Mouse (Mus musculus) skeletal muscle tissue, adult 2 months (tissue): ENCODE data around the gene Madcam1.
A peak's percentile ranks its signal among the peaks of the same experiment; 100 is the strongest.

ENCODE experiments used
- DNase-seq: peaks from one replicate; pipeline ENCODE4 v3.0.0-alpha.2; 2012; ENCODE audit warnings: low read depth, low spot score

Madcam1 gene

GRCm38 (mm10) chr10:79664131-79664665, at the start of gene Madcam1:
TSS of gene Madcam1 (plus strand) at chr10:79664559.
- no peak for DNase-seq

- no peak for DNase-seq
Observed at GRCm38 (mm10) chr10:79615860-79616259, 48.5 kb upstream of the Madcam1 start.

- DNase-seq = no peak
Observed at GRCm38 (mm10) chr10:79616376-79616775, 48.0 kb upstream of the Madcam1 start.

- no peak for DNase-seq
Observed at GRCm38 (mm10) chr10:79623950-79624349, 40.4 kb upstream of the Madcam1 start.

- DNase-seq = no peak
Observed at GRCm38 (mm10) chr10:79625398-79625797, 39.0 kb upstream of the Madcam1 start.

- no peak for DNase-seq
Observed at GRCm38 (mm10) chr10:79626156-79626555, 38.2 kb upstream of the Madcam1 start.

- DNase-seq = no peak
Observed at GRCm38 (mm10) chr10:79628377-79628776, 36.0 kb upstream of the Madcam1 start.

- DNase-seq = no peak
Observed at GRCm38 (mm10) chr10:79631432-79631831, 32.9 kb upstream of the Madcam1 start.

GRCm38 (mm10) chr10:79633006-79633777, 31.2 kb upstream of the Madcam1 start:
- DNase-seq = no peak

- DNase-seq = no peak
Observed at GRCm38 (mm10) chr10:79636287-79636686, 28.1 kb upstream of the Madcam1 start.

GRCm38 (mm10) chr10:79637128-79638110, 26.9 kb upstream of the Madcam1 start, which contains the start of gene Shc2:
TSS of gene Shc2 (minus strand) at chr10:79637918.
- no peak for DNase-seq

GRCm38 (mm10) chr10:79638486-79639204, 25.7 kb upstream of the Madcam1 start:
- DNase-seq = peak; percentile 52

- peak; percentile 91 for DNase-seq
Observed at GRCm38 (mm10) chr10:79645711-79646110, 18.6 kb upstream of the Madcam1 start, which contains the start of gene Odf3l2. TSS of gene Odf3l2 (minus strand) at chr10:79645738.

GRCm38 (mm10) chr10:79649070-79649751, 15.1 kb upstream of the Madcam1 start:
- DNase-seq = peak; percentile 73

GRCm38 (mm10) chr10:79652789-79653188, 11.6 kb upstream of the Madcam1 start:
- peak; percentile 70 for DNase-seq

- no peak for DNase-seq
Observed at GRCm38 (mm10) chr10:79654946-79655395, 9.4 kb upstream of the Madcam1 start.

GRCm38 (mm10) chr10:79658829-79659228, 5.5 kb upstream of the Madcam1 start:
- DNase-seq = no peak

- DNase-seq = no peak
Observed at GRCm38 (mm10) chr10:79660298-79660697, 4.1 kb upstream of the Madcam1 start.

- DNase-seq = no peak
Observed at GRCm38 (mm10) chr10:79661861-79662260, 2.5 kb upstream of the Madcam1 start.

- DNase-seq = no peak
Observed at GRCm38 (mm10) chr10:79665051-79665450, 692 bp downstream of the Madcam1 start.

- no peak for DNase-seq
Observed at GRCm38 (mm10) chr10:79666493-79666892, 2.1 kb downstream of the Madcam1 start.
